Mouse (Mus musculus): Measurements from ENCODE around the gene Gm21915. TPM values are rescaled to one million over a fixed set of nuclear protein-coding genes. Genes with fewer than 3 reads are reported as not detected.

Gene Gm21915
- total RNA-seq, 2 experiments from 2014 or later = not detected

DNA sequence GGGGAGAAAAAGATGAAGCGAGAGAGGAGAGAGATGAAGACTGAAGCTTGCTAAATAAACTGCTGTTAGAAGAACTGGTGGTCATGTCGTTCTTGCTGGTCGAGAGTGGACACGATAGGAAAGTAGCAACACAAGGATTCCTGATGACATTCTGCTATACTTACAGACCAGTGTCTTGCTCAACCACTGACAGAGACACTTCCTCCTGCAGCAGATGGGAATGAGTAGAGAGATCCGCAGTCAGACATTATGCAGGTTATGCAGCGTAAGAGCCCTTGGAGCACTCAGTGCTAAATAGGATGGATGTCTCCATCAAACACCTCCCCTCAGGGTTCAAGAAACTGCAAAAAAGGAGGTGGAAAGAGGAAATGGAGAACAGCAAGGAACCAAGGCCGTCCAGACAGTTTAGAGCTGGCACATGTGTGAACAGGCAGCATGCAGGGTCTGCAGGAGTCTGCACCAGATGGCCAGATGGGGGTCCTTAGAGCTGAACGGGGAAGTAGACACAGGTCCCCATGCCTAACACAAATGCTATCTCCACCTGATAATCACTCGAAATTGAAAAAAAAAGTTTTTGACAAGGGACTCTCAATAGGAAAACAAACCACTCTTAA, 4.1 kb upstream of the Gm21915 start:
- no peak for DNase-seq (ENCODE audit: low spot score in 2 of 2)

DNA sequence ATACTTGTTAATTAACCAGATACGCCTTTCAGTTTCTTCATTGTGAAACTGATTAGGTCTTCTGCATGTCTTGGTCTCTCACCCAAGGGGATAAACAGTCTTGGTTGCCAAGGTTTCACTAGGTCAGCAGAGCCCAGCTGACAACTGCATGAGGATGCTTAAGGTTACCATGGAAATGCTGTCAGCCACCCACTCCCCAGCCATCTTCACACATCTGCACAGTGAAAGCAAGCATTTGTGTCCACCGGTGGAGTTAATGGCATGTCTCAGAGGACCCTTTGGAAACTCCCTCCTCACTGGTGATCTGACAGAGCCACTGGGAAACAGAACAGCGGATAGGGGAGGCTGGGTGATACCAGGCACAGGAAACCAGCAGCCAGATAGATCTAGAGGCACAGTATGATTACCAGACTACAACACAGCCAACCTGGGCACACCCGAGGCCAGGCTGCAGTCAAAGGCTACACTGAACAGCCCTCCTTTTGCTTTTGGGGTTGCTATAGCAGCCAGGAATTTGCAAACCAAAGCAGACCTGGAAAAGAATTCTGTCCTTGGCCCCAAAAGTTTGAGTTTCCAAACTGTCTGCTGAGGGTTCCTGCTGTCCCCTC, 1.0 kb downstream of the Gm21915 start:
- DNase-seq (ENCODE audit: low spot score in 2 of 2) = no peak

DNA sequence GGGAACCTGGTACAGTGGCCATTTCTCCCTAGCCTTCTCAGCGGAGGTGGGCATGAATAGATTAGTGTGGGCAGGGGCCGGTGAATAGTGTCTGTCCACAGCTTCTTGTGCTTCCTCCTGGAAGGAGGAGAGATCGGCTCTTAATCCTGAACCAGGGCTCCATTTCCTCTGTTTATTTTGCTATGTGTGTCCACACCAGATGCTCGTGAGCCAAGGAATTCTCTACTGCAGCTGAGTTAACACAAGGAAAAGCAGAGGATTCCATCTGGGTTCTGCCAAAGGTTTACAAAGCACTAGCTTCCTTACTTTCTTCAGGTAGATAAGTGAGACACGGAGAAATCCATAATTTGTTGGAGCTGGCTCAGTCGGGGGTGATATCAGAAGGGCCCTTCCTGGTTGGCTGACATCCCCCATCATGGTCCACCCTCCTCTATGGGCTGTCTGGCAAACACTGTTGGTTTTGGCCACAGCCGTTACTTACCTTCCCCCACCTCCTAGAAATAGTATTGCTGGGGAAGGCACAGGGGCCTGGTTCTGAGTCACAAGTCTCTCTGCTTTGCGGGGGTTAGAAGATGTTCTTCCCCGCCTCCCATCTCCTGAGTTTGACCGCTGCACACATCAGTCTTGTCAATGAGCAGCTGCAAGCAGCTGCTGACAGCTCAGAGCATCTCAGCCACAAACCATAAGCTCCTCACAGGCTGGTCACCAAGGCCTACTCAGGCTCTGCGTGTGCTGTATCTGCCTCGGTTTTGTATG, 5.0 kb downstream of the Gm21915 start:
- DNase-seq (ENCODE audit: low spot score in 2 of 2) = no peak

DNA sequence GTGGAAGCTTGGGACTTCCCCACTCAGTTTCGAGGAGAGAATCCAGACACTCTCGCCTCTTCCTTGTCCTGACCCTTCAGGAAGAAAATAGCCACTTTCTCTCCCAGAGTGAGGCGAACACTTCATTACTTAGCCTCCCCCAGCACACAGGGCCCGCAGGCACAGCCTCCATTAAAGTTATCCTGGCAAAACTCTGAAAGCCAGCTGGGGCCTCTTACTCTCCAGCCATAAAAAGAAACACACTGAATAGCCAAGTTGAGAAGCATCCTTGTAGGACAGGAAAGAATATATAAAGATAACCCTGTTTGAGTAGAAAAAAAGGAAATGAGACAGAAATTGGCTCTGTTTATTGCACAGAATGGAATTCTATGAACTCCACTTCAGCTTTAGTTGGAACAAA, 8.2 kb downstream of the Gm21915 start:
- DNase-seq (ENCODE audit: low spot score in 2 of 2) = no peak

DNA sequence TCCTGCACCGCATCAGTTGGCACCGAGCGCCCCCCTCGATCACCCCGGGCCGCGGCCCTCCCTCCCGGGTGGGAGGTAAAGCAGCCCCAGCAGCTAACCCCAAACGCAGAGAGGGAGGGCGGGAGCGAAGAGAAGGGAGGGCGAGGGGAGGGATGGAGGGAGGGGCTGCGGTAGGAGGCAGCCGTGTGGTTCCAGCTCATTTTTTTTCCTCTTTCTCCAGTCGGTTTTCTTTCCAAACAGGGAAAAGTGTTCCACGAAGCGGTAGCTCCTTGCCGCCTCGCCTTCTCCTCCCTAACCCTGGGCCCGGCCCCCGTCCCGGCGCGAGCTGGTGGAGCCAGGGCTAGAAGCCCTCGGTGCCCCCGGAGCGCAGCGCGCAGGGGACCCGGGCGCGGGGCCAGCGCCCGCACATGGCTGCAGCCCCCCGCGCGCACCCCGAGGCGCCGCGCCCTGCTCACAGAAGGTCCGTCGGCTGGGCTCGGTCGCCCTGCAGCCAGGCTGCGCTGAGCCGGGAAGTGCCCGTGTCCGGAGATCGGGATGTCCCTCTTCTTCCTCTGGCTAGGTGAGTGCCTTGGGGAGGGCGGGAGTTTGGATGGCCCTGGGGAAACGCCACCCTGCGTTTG, 15.5 kb downstream of the Gm21915 start, which contains the start of gene Clmp:
Gene Clmp, plus strand, starts transcription at position 162 of the 620 bp plus-strand sequence.
- DNase-seq (ENCODE audit: low spot score in 2 of 2) = peak in 1 of 2 experiments; percentile 53

DNA sequence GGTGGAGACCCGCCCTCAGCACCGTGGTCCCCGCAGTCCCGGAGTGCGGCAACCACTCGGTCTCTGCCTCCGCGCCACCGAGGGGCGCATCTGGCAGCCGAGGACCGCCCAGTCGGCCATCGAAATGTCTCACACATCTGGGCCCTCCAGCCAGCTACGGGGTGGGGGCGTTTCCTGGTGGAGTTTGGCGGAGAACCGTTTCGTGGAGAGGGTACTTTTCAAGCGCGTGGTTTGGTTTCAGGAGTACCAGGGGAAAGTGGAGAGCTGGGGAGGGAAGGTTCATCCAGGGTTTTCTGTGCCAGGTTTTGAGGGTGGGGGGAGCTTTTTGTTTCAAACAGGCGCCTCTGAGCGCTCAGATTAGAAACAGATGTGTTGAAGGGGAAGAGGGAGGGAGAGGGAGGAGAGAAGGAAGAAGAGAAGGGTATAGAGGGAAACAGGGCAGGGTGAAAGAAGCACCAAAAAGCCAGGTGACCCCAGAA, 16.0 kb downstream of the Gm21915 start:
- DNase-seq (ENCODE audit: low spot score in 2 of 2) = peak in 1 of 2 experiments; percentile 38

DNA sequence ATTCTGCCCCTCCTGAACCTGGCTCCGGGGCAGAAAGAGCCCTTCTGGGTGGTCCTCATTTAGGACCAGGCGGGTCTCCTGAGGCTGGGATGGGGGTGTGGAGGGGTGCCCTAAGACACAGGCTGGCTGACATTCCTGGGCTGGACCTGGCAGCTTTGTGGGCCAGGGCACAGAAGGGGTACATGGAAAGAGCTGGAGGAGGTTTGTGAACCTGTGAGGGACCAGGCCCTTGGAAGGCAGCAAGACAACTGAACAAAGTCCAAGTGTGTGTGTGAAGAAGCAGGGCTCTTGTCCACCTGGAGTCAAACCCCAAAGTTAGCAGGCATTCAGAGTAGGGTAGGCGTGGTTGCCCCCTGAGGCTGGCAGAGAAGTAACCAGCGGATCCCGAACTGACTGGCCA, 16.6 kb downstream of the Gm21915 start:
- no peak for DNase-seq (ENCODE audit: low spot score in 2 of 2)

DNA sequence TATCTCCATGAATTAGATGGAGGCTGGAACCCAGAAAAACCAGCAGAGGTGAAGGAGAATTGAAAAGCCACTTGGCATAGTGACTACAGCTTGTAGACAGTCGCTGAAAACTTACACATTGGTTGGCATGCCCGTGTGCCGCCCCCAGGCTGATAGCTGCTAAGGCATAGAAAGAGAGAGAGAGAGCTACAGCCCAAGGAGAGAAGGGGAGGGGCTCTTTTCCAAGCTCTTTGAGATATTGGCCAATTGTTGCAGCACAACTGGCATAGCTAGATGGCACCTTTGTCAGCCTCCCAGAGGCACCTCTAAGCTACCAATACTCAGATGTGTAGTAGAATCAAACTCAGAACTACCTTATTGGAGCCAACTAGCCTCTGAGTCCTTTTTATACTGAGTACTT, 17.1 kb downstream of the Gm21915 start:
- no peak for DNase-seq (ENCODE audit: low spot score in 2 of 2)

DNA sequence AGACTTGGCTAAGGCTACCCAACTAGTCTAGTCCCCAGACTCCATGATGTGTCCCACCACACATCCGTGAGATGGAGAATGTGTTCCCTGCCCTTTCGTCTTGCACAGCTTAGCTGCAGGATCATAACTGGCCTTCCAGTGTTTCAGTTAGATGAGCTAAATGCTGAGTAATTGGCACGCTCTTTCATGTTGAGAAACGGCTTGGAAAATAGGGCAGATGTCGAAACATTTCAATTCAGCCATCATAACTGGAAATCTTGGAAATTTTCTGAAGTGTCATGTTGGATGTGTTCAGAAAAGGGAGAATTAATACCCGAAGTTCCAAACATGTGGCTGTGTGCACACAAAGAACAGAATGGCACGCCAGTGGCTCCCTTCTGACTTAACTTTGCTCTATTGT, 20.1 kb downstream of the Gm21915 start:
- DNase-seq (ENCODE audit: low spot score in 2 of 2) = no peak

DNA sequence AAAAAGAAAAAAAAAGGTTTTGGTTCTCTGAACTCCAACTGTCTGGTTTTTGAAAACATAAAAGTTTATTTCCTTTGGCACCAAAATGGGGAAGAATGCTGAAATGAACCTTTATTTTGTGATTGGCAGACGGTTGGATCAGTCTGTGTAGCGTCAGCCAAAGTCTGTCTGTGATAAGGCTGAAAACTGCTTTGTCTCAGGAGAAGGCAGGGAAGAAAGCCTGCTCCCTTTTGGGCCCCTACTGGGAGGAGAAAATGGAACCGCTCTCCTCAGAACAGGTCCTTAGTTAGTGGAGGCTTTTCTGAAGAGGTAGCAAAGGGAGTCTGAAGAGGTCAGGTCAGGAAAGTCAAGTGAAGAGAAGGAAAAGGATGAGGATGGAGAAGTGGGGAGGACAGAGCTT, 22.6 kb downstream of the Gm21915 start:
- DNase-seq (ENCODE audit: low spot score in 2 of 2) = no peak

DNA sequence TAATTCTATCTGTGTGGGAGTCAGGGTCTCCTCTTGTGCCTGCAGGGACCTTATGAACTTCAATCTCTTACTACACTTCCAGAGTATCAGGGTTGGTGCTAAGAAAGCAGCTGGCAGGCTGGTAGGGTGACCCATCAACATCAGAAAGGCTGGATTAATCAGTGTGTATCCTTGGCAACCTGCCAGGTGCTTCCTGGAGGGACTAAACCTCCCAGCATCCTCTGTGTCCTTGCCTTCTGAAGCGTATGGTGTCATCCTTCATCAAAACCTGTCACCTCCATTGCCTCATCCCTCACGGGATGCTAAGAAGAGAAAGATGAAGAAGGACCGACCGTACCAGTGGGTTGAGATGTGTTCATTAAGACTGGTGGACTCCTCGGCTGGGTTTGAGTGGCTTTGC, 23.4 kb downstream of the Gm21915 start:
- DNase-seq (ENCODE audit: low spot score in 2 of 2) = peak in 1 of 2 experiments; percentile 31

DNA sequence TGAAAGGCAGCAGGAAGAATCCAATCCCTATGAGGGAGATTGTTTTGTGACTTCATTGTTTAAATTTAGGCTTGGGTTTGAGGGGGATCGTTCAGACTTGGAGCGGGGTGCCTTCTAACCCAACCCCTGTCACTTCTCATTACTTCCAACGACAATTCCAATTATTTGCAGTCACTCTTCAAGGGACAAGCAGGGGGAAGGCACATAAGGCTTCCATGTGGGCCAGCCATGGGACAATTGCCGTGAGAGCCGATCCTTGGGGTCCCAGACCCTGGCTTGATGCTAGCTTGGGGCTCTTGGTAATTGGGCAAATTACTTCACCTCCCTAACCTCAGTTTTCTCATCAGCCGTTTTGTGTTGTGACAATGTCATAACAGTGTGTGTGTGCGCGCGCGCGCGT, 23.9 kb downstream of the Gm21915 start:
- no peak for DNase-seq (ENCODE audit: low spot score in 2 of 2)

DNA sequence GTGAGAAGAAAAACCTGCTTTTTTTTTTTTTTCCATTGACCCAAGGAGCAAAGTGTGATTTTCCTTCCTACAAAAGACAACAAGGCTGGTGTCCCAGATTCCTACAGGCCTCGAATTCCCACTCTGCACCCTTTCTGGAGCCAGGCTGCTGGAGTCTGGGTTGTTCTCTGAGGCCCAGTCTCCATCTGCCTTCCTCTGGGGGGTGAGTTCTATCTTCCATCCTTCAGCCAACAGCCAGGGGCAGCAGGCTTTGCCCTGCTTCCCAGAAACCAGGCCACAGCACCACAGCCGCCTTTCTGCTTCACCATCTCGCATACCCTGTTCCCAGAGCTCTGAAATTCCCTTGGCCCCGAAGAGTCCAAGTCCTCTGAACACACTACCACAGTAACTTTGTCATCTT, 25.7 kb downstream of the Gm21915 start:
- no peak for DNase-seq (ENCODE audit: low spot score in 2 of 2)

DNA sequence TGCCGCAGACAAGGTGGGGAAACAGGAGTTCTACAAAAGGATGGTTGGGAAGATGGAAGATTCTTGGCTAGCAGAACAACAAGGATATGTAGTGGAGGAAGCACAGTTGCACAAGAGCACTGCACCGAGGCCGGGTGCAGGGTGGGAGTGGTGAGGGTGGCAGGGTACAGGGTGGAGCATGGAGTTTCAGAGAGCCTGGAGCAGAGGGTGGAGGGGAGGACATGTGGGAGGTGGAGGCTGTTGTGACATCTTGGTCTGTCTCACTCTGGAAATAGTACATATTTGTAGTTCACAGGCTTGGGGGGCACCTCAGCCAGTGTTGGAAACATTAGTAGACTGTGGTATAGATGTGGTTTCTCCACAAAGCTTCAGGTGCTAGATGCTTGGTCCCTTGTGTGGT, 28.8 kb downstream of the Gm21915 start:
- no peak for DNase-seq (ENCODE audit: low spot score in 2 of 2)

DNA sequence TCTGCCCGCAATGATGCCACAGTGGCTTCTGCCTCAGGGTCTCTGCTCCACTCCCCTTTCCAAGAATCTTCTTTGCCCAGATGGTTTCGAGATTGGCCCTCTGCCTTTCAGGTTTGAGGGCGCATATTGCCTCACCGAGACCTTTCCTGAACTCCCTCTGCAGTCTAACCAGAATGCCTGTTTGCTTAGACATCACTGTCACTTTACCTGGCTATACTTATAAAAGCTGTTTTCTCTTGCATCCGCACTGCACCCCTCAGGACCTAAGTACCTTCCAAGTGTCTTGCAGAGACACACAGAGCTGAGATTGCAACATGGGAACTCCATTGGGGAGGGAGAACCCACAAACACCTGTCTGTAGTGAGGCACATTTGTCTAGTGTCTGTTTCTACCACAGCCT, 29.8 kb downstream of the Gm21915 start:
- no peak for DNase-seq (ENCODE audit: low spot score in 2 of 2)

DNA sequence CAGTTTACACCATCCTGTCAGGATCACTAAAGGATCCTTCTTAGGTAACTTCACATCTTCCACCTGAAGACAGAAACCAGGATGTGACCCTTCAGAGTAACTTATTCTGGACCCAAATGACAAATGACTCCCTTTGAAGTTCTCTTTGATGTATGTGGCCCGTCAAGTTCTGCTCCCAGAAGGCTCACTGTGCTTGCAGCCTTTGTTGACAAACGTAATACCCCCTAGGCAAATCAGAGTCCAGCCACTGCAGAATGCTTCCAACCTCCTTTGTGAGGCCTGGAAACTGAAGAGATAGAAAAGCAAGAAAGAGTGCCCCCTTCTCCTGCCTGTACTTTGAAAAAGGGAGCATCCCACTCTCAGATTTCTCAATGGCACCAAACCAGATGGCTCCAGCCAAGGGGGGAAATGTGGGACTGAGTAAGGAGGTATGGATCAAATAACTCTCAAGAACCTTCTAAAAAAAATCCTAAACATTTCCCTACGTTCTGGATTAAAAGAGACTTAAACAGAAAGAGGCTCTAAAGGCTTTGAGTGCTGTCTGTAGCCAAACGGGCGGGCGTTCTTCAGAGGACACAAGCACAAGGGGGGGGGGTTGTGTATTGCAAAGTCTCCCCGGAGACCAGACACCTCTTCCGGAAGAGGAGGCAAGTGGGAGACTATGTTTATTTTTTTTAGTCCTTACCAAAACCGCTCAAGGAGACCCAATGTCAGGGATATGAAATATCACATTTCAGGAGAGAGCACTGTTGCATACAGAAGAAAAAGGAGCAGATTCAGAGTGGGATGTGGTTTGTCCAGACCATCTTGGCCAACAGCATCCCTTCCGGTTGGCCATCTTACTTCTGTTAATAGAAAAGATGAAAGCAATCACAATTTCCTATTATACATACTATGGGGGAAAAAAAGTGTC, 34.2 kb downstream of the Gm21915 start:
- no peak for DNase-seq (ENCODE audit: low spot score in 2 of 2)

DNA sequence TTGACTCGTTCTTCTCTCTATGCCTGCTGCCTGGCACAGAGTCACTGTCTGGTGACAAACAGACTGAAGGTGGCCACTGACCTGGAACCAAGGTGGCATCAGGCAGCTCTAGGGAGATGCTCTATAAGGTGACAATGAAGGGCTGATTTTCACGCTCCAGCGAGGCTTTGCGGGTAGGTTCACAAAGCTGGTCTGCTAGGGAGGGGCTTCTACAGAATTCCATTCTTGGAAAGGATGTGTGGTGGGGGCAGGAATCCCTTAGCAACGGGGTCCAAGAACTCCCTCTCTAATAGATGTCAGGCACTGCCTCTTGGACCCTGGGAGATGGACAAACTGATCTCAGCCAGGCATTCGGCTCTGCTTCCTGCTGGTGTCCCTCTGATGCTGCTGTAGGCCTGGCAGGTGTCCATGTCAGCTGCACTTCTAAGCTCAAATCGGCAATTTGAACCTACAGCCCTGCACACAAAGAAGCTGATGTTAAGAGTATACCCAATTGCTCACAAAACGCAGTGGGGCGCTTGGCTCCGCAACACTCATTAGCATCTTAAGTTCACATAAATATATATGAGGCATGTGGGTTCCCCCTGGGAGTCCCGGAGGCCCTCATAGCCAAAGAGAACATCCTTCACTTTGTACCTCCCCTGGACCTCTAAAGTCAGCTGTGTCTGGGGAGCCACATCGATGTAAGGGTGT, 38.2 kb downstream of the Gm21915 start:
- no peak for DNase-seq (ENCODE audit: low spot score in 2 of 2)

DNA sequence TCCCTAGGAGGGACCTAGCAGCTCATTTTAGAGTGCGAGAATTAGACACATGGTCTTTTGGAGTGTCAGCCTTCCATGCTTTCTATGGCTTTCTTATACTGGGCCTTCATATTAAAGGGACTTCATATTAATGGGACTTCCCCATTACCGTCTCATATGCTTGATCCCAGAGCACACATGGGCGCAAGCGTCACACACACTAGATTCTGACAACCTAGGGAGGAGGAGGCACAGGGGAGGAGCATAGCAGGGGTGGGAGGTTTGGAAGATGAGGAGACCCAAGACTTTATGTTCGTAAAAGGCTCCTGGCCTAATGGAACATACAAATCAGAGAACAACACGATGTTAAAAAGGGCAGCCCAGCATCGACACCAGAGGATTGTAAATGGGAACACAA, 38.7 kb downstream of the Gm21915 start:
- DNase-seq (ENCODE audit: low spot score in 2 of 2) = no peak

DNA sequence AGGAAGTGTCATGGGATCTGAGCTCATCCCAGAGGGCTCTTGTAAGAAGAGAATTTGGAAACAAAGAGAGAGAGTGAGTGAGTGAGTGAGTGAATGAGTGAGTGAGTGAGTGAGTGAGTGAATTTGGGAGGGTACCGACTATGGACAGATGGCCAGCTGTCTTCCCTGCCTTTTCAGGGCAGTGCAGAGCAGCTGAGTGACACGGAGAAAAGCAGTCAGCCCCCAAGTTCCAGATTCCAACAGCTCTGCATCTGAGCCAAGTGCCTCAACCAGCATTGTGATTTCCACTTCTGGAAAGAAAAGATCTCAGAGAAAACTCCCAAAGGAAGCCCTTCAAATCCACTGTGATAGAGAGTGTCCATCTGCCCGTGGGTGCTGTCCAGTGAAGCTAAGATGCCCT, 39.2 kb downstream of the Gm21915 start:
- DNase-seq (ENCODE audit: low spot score in 2 of 2) = no peak

DNA sequence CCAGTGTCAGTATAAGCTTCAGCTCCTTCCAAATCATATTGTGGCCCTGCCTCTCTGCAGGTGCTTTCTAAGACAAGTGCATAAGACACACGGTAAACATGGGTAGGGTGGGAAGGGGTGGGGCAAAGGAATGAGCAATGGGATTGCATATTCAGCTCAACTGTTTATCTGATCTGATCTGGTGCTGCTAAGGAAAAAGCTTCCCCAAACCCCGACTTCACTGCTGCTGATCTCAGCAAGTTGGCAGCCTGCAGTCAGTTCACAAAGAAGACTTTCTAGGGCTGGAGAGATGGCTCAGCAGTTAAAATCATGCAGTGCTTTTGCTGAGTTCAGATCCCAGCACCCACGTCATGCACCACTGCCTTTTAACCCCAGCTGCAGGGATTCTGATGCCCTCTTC, 39.6 kb downstream of the Gm21915 start:
- no peak for DNase-seq (ENCODE audit: low spot score in 2 of 2)

Data from layer of hippocampus, postnatal 10 days (tissue).